Mouse (Mus musculus) testis, adult 2 months (tissue): ENCODE measurements around the gene Coro2a. TPM values are rescaled to one million over a fixed set of nuclear protein-coding genes. Genes with fewer than 3 reads are reported as not detected.
"Not testable (repeated sequence)": the region's sequence is repeated elsewhere in the genome, so short reads cannot be mapped to it uniquely, and the experiment has no call there.

Experiments used
- H3K27ac ChIP-seq: fragments of 200-500 bp; 2 replicates; pipeline ENCODE4 v1.5.1; 2012; ENCODE audit warnings: low read depth, low read length; ENCODE audit not compliant: control insufficient read depth, insufficient read depth
- H3K27me3 ChIP-seq: fragments of 200-500 bp; 2 replicates; pipeline ENCODE4 v1.6.1; 2012; ENCODE audit warnings: mild to moderate bottlenecking, low read length, moderate library complexity; ENCODE audit not compliant: control insufficient read depth, insufficient read depth
- H3K36me3 ChIP-seq: fragments of 200-500 bp; 2 replicates; pipeline ENCODE4 v1.6.1; 2012; ENCODE audit warnings: mild to moderate bottlenecking, low read length; ENCODE audit not compliant: control insufficient read depth, insufficient read depth
- H3K4me1 ChIP-seq: fragments of 200-500 bp; 2 replicates; pipeline ENCODE4 v1.6.1; 2012; ENCODE audit warnings: low read length; ENCODE audit not compliant: control insufficient read depth, insufficient read depth
- H3K4me3 ChIP-seq: fragments of 200-500 bp; 2 replicates; pipeline ENCODE4 v1.5.1; 2012; ENCODE audit warnings: low read depth, mild to moderate bottlenecking, low read length, moderate library complexity, mixed read lengths; ENCODE audit not compliant: control insufficient read depth
- CTCF ChIP-seq: fragments of 200-500 bp; IDR thresholded peaks from 2 replicates; pipeline ENCODE4 v1.5.1; 2012; ENCODE audit warnings: low read depth, mild to moderate bottlenecking, inconsistent platforms, low read length, moderate library complexity; ENCODE audit not compliant: control insufficient read depth, insufficient read depth, insufficient replicate concordance
- POLR2A ChIP-seq: fragments of 200-500 bp; IDR thresholded peaks from 2 replicates; pipeline ENCODE4 v1.6.1; 2012; ENCODE audit warnings: low read depth, mild to moderate bottlenecking, inconsistent platforms, low read length, moderate library complexity; ENCODE audit not compliant: control insufficient read depth
- polyA plus RNA-seq: library from polyadenylated mRNA; depleted of rRNA; stranded (reverse); fragments of >200 nt; gene quantifications from 2 replicates; pipeline ENCODE4 v1.2.3, GENCODE M21; 2012

Gene Coro2a
- polyA plus RNA-seq, 1 experiment, result 139 TPM

DNA sequence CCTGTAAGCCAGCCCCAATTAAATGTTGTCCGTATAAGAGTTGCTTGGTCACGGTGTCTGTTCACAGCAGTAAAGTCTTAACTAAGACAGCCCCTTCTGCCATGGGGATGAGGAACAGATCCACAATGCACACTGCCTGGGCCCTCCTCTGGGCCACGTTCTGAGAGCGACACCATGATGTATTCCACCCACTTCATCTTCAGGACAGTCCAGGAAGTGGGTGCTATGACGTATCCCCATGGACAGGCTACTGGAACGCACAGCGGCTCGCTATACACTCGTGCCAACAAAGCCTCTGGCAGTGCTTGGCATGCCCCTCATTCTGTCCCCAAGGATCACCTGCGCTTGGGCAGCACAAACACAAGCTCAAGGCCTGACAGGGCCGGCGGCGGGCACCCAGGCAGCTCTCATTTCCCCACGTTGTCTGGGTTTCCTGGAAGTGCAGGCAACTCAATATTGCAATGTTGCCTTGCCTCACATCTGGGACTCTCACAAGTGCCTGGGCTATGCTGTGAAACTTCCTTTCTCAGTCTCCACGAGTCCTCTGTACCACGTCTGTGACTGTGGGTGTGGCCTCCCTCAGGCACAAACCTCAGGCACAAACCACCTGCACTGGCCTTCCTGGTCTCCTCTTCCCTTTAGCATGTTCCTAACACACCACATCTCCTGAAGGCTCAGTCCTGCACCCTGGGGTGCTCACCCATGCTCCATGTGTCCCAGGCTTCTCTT is 33.9 kb upstream of the Coro2a start:
- Histone ChIP-seq H3K36me3 (no peaks in the 10 kb centered on the region), H3K27me3 (no peaks in the 10 kb centered on the region), H3K4me1 (no peaks in the 10 kb centered on the region), H3K27ac (no peak overlapping the region), H3K4me3 (no peak overlapping the region)
- TF ChIP-seq POLR2A, result no peak
- TF ChIP-seq CTCF, result no peak

DNA sequence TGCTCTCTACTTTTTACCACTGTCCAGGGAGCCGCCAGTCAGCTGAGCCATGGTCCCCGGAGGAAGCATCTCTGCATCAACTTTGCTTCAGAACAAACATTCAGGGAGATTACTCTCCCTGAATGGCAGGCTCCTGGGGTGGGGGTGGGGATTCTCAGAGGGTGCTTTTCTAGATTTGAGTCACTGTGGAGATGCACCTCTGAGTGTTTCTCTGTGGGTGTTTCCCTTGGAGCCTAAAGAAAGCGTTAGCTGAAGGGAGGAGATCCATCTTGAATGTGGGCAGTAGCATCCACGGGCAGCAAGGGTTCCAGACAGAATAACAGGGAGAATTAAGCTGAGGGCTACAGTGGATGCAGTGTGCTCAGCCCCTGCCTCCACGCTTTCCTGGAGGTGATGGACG is 32.9 kb upstream of the Coro2a start:
- no peaks in the 10 kb centered on the region for H3K27me3 ChIP-seq
- H3K27ac ChIP-seq, result no peak overlapping the region
- no peak overlapping the region for H3K4me3 ChIP-seq
- H3K4me1 ChIP-seq, result no peaks in the 10 kb centered on the region
- H3K36me3 ChIP-seq, result no peaks in the 10 kb centered on the region
- TF ChIP-seq CTCF, result no peak
- TF ChIP-seq POLR2A, result no peak

DNA sequence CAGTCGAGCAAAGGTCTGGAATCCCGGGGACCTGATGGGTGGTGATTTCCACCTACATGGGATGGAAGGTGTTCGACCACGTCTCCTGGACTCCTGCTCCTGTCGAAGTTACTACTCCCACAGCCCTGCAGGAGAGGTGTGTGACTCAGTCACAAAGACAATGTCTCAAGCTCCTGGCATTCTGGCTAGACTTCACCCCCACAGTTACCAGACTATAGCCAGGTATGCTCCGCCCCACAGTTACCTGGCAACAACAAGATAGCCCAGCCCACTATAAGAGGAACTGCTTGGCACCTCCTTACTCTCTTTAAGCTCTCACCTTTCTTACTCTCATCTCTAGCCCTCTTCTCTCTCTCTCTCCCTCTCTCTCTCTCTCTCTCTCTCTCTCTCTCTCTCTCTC is 31.6 kb upstream of the Coro2a start:
- not testable (repeated sequence) for H3K4me3 ChIP-seq, H3K27me3 ChIP-seq, H3K36me3 ChIP-seq, H3K4me1 ChIP-seq, H3K27ac ChIP-seq

DNA sequence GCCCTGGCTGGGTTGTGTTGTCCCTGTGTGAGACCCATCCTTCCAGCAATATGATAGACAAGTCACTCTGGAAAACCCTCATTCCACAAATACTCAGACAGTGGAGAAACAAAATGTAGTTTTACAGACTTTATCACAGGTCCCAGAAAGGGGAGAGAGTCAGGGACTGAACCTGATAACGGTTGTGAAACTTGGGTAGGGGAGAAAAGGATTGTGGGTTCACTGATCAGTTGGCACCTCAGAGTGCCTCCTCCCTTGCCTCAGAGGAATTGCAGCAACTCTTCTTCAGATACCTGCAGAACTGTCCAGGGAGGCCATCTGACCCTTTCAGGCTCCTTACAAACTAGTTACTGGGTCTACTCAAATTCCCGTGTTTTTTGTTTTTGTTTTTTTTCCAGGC is 30.5 kb upstream of the Coro2a start:
- Histone ChIP-seq H3K36me3 (no peaks in the 10 kb centered on the region), H3K4me1 (peaks cover 2% of the 10 kb centered on the region; the same call in 1 of the 2 replicates), H3K27me3 (no peaks in the 10 kb centered on the region), H3K27ac (no peak overlapping the region), H3K4me3 (no peak overlapping the region)
- no peak for TF ChIP-seq CTCF
- no peak for TF ChIP-seq POLR2A

- no peaks in the 10 kb centered on the region for H3K27me3 ChIP-seq
- no peak overlapping the region for H3K4me3 ChIP-seq
- no peak overlapping the region for H3K27ac ChIP-seq
- peaks cover 2% of the 10 kb centered on the region; the same call in 1 of the 2 replicates for H3K4me1 ChIP-seq
- TF ChIP-seq POLR2A (no peak), CTCF (no peak)
- no peaks in the 10 kb centered on the region for H3K36me3 ChIP-seq
Measured at GRCm38 (mm10) chr4:46630390-46630789, 28.4 kb upstream of the Coro2a start.

GRCm38 (mm10) chr4:46628873-46629272 is 26.9 kb upstream of the Coro2a start:
- TF ChIP-seq POLR2A, result no peak
- TF ChIP-seq CTCF, result no peak
- H3K4me1 ChIP-seq, result peaks cover 2% of the 10 kb centered on the region; the same call in 1 of the 2 replicates
- no peaks in the 10 kb centered on the region for H3K36me3 ChIP-seq
- no peaks in the 10 kb centered on the region for H3K27me3 ChIP-seq
- H3K27ac ChIP-seq, result no peak overlapping the region
- no peak overlapping the region for H3K4me3 ChIP-seq

- no peak for TF ChIP-seq POLR2A
- TF ChIP-seq CTCF, result no peak
- no peaks in the 10 kb centered on the region for H3K36me3 ChIP-seq
- peaks cover 2% of the 10 kb centered on the region; the same call in 1 of the 2 replicates for H3K4me1 ChIP-seq
- H3K27ac ChIP-seq, result no peak overlapping the region
- H3K4me3 ChIP-seq, result no peak overlapping the region
- H3K27me3 ChIP-seq, result no peaks in the 10 kb centered on the region
Measured at GRCm38 (mm10) chr4:46628081-46628480, 26.1 kb upstream of the Coro2a start.

DNA sequence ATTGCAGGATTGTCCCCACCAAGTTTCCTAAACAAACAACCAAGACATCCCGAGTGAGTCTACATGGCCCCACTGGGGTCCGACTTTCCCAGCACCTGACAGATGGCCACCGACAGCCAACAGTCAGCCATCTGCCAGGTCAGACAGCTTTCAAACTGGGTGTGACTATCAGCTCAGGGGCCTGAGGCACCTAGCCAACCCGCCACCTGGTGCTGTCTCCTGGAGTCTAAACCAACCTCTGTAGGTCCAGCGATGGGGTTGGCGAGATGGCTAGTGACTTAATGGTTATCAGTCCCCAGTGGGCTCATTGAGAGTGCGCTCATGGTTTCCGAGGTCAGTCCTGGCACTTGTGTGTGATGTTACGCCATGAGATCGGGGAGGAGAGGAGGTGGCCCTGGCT is 23.1 kb upstream of the Coro2a start:
- Histone ChIP-seq H3K4me3 (no peak overlapping the region), H3K27me3 (no peaks in the 10 kb centered on the region), H3K27ac (no peak overlapping the region), H3K4me1 (peaks cover 8% of the 10 kb centered on the region), H3K36me3 (no peaks in the 10 kb centered on the region)
- no peak for TF ChIP-seq CTCF
- TF ChIP-seq POLR2A, result no peak
